Mouse (Mus musculus): ENCODE data around the gene Npm1. TPM values are rescaled to one million over a fixed set of nuclear protein-coding genes. Genes with fewer than 3 reads are reported as not detected.
A peak's percentile ranks its signal among the peaks of the same experiment; 100 is the strongest.

Gene Npm1
- total and polyA plus RNA-seq, 3 experiments: 458 to 3,846 (median 2,862) TPM

GRCm38 (mm10) chr11:33154459-33154858 lies 8.5 kb downstream of the Npm1 start:
- ATAC-seq (ENCODE audit: extremely low read depth, insufficient number of reproducible peaks, low FRiP score, poor library complexity, severe bottlenecking) (no peak), DNase-seq (ENCODE audit: low spot score) (no peak)
- Histone ChIP-seq H3K27me3 (ENCODE audit: insufficient read depth, low read length) (no peaks in the 10 kb centered on the region), H3K36me3 (replicated peaks) (peaks cover 89% of the 10 kb centered on the region), H3K4me1 (ENCODE audit: insufficient read depth, low read depth, low read length) (peaks cover 43% of the 10 kb centered on the region), H3K4me3 (ENCODE audit: low read depth, low read length) (no peak overlapping the region), H3K9me3 (replicated peaks) (no peaks in the 10 kb centered on the region)
- TF ChIP-seq TAL1 (conservative IDR thresholded peaks at IDR 0.05; ENCODE audit: low read depth, low read length) (no peak), GATA2 (IDR thresholded peaks at IDR 0.05; ENCODE audit: borderline replicate concordance, low read depth, low read length) (no peak), POLR2AphosphoS5 (IDR thresholded peaks at IDR 0.05; ENCODE audit: insufficient replicate concordance, low read depth, low read length) (no peak), CTCF (IDR thresholded peaks at IDR 0.05; ENCODE audit: low read depth, low read length) (no peak), GATA1 (IDR thresholded peaks at IDR 0.05; ENCODE audit: borderline replicate concordance, low read length) (no peak)

GRCm38 (mm10) chr11:33152997-33153396 lies 10.0 kb downstream of the Npm1 start:
- Histone ChIP-seq H3K27me3 (ENCODE audit: insufficient read depth, low read length) (peaks cover 4% of the 10 kb centered on the region; the same call in 1 of the 2 replicates), H3K4me3 (ENCODE audit: low read depth, low read length) (no peak overlapping the region), H3K9me3 (replicated peaks) (peaks cover under 1% of the 10 kb centered on the region; the same call in 1 of the 2 replicates), H3K36me3 (replicated peaks) (peaks cover 81% of the 10 kb centered on the region), H3K4me1 (ENCODE audit: insufficient read depth, low read depth, low read length) (peaks cover 47% of the 10 kb centered on the region)
- TF ChIP-seq GATA1 (IDR thresholded peaks at IDR 0.05; ENCODE audit: borderline replicate concordance, low read length): no peak
- TF ChIP-seq CTCF (IDR thresholded peaks at IDR 0.05; ENCODE audit: low read depth, low read length): no peak
- no peak for TF ChIP-seq POLR2AphosphoS5 (IDR thresholded peaks at IDR 0.05; ENCODE audit: insufficient replicate concordance, low read depth, low read length)
- TF ChIP-seq TAL1 (conservative IDR thresholded peaks at IDR 0.05; ENCODE audit: low read depth, low read length): no peak
- no peak for TF ChIP-seq GATA2 (IDR thresholded peaks at IDR 0.05; ENCODE audit: borderline replicate concordance, low read depth, low read length)
- ATAC-seq (ENCODE audit: extremely low read depth, insufficient number of reproducible peaks, low FRiP score, poor library complexity, severe bottlenecking) (no peak), DNase-seq (ENCODE audit: low spot score) (no peak)

DNA sequence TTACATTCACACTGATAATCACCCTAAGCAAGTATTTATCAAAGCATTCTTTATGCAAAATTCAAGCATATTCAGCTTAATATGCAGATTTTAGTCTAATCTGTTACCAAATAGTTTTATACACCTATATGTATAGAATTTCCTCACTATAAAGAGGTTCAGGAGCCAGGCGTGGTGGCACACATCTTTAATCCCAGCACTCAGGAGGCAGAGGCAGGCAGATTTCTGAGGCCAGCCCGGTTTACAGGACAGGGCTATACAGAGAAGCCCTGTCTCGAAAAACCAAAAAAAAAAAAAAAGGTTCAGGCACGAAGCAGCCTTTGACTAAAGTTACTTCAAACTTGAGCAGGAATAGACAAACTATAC lies 11.2 kb downstream of the Npm1 start:
- ATAC-seq (ENCODE audit: extremely low read depth, insufficient number of reproducible peaks, low FRiP score, poor library complexity, severe bottlenecking) (no peak), DNase-seq (ENCODE audit: low spot score) (no peak)
- Histone ChIP-seq H3K4me1 (ENCODE audit: insufficient read depth, low read depth, low read length) (peaks cover 42% of the 10 kb centered on the region), H3K36me3 (replicated peaks) (peaks cover 70% of the 10 kb centered on the region), H3K9me3 (replicated peaks) (peaks cover 11% of the 10 kb centered on the region), H3K27me3 (ENCODE audit: insufficient read depth, low read length) (peaks cover 15% of the 10 kb centered on the region), H3K4me3 (ENCODE audit: low read depth, low read length) (no peak overlapping the region)
- TF ChIP-seq POLR2AphosphoS5 (IDR thresholded peaks at IDR 0.05; ENCODE audit: insufficient replicate concordance, low read depth, low read length) (no peak; the same call in 1 of the 2 replicates), GATA1 (IDR thresholded peaks at IDR 0.05; ENCODE audit: borderline replicate concordance, low read length) (no peak), TAL1 (conservative IDR thresholded peaks at IDR 0.05; ENCODE audit: low read depth, low read length) (no peak), CTCF (IDR thresholded peaks at IDR 0.05; ENCODE audit: low read depth, low read length) (no peak), GATA2 (IDR thresholded peaks at IDR 0.05; ENCODE audit: borderline replicate concordance, low read depth, low read length) (no peak)

DNA sequence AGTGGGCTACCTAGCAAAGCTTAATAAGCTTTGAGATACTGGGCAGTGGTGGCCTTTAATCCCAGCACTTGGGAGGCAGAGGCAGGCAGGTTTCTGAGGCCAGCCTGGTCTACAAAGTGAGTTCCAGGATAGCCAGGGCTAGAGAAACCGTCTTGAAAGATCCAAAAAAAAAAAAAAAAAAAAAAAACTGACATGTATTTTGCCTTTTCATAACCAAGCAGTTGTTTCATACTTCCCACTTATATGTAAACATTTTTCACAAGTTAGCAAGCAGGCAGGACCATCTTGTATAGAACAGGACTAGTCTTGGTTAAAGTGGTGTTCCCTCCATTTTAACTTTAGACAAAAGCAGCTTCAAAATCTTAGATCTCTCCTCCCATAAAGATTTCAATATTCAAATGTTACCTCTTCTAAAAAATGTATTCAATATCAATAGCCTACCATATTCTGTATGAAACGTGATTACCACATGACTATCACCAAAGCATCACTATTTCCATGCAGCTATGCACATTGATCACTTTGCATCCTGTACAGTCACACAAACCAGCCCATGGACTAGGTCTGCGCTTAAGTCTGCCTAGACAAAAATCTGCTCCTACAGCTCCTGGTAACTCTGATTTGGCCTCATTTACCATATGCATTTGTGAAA lies 11.8 kb downstream of the Npm1 start:
- peaks cover 38% of the 10 kb centered on the region for H3K4me1 ChIP-seq (ENCODE audit: insufficient read depth, low read depth, low read length)
- peaks cover 65% of the 10 kb centered on the region for H3K36me3 ChIP-seq (replicated peaks)
- H3K9me3 ChIP-seq (replicated peaks): peaks cover 11% of the 10 kb centered on the region
- peaks cover 20% of the 10 kb centered on the region for H3K27me3 ChIP-seq (ENCODE audit: insufficient read depth, low read length)
- H3K4me3 ChIP-seq (ENCODE audit: low read depth, low read length): no peak overlapping the region
- no peak for DNase-seq (ENCODE audit: low spot score)
- ATAC-seq (ENCODE audit: extremely low read depth, insufficient number of reproducible peaks, low FRiP score, poor library complexity, severe bottlenecking): no peak
- TF ChIP-seq TAL1 (conservative IDR thresholded peaks at IDR 0.05; ENCODE audit: low read depth, low read length) (no peak), CTCF (IDR thresholded peaks at IDR 0.05; ENCODE audit: low read depth, low read length) (no peak), POLR2AphosphoS5 (IDR thresholded peaks at IDR 0.05; ENCODE audit: insufficient replicate concordance, low read depth, low read length) (no peak; the same call in 1 of the 2 replicates), GATA1 (IDR thresholded peaks at IDR 0.05; ENCODE audit: borderline replicate concordance, low read length) (no peak), GATA2 (IDR thresholded peaks at IDR 0.05; ENCODE audit: borderline replicate concordance, low read depth, low read length) (no peak)

- Histone ChIP-seq H3K9me3 (replicated peaks) (peaks cover 11% of the 10 kb centered on the region), H3K36me3 (replicated peaks) (peaks cover 58% of the 10 kb centered on the region), H3K4me1 (ENCODE audit: insufficient read depth, low read depth, low read length) (peaks cover 35% of the 10 kb centered on the region), H3K4me3 (ENCODE audit: low read depth, low read length) (no peak overlapping the region), H3K27me3 (ENCODE audit: insufficient read depth, low read length) (peaks cover 29% of the 10 kb centered on the region)
- DNase-seq (ENCODE audit: low spot score) (no peak), ATAC-seq (ENCODE audit: extremely low read depth, insufficient number of reproducible peaks, low FRiP score, poor library complexity, severe bottlenecking) (no peak)
- TF ChIP-seq GATA2 (IDR thresholded peaks at IDR 0.05; ENCODE audit: borderline replicate concordance, low read depth, low read length) (no peak), POLR2AphosphoS5 (IDR thresholded peaks at IDR 0.05; ENCODE audit: insufficient replicate concordance, low read depth, low read length) (peak; percentile 68; the same call in 1 of the 2 replicates), CTCF (IDR thresholded peaks at IDR 0.05; ENCODE audit: low read depth, low read length) (no peak)
Observed at GRCm38 (mm10) chr11:33150364-33150763, 12.6 kb downstream of the Npm1 start.

GRCm38 (mm10) chr11:33149453-33149852 lies 13.6 kb downstream of the Npm1 start:
- peaks cover 51% of the 10 kb centered on the region for H3K36me3 ChIP-seq (replicated peaks)
- TF ChIP-seq POLR2AphosphoS5 (IDR thresholded peaks at IDR 0.05; ENCODE audit: insufficient replicate concordance, low read depth, low read length) (0 out of 2 replicates have a peak, but pooled peaks have one; percentile 72), TAL1 (conservative IDR thresholded peaks at IDR 0.05; ENCODE audit: low read depth, low read length) (no peak)

More at GRCm38 (mm10) chr11:33149453-33149852, 13.6 kb downstream of the Npm1 start:
- H3K4me3 ChIP-seq (ENCODE audit: low read depth, low read length): no peak overlapping the region
- no peak for DNase-seq (ENCODE audit: low spot score)
- peaks cover 35% of the 10 kb centered on the region for H3K4me1 ChIP-seq (ENCODE audit: insufficient read depth, low read depth, low read length)
- peaks cover 38% of the 10 kb centered on the region for H3K27me3 ChIP-seq (ENCODE audit: insufficient read depth, low read length)
- peaks cover 11% of the 10 kb centered on the region for H3K9me3 ChIP-seq (replicated peaks)
- ATAC-seq (ENCODE audit: extremely low read depth, insufficient number of reproducible peaks, low FRiP score, poor library complexity, severe bottlenecking): no peak

All from G1E (cell line).